Mouse (Mus musculus): ENCODE data around the gene Tspan8.

- TF ChIP-seq CTCF (IDR thresholded peaks at IDR 0.05; ENCODE audit: low read depth) (no peak), EP300 (IDR thresholded peaks at IDR 0.05; ENCODE audit: low read depth) (no peak)
Measured at GRCm38 (mm10) chr10:115897235-115897634, 80.6 kb downstream of the Tspan8 start.

All from liver, postnatal 0 days (tissue).